Mouse (Mus musculus) limb, embryonic 13.5 days (tissue): Measurements from ENCODE around the gene Slc38a1. TPM values are rescaled to one million over a fixed set of nuclear protein-coding genes. Genes with fewer than 3 reads are reported as not detected.

ENCODE experiments used
- ATAC-seq: fragments of 200-750 bp; cut with Nextera tagmentation; 2 replicates; pipeline ENCODE4 v1.8.0; 2017; ENCODE audit warnings: low read depth, moderate number of reproducible peaks, moderate TSS enrichment; ENCODE audit not compliant: low FRiP score
- H3K27ac ChIP-seq: fragments of 300-500 bp; sonication (generic); 2 replicates; pipeline ENCODE4 v1.5.1; 2015; ENCODE audit warnings: inconsistent platforms, mild to moderate bottlenecking, moderate library complexity
- H3K27me3 ChIP-seq: fragments of 300-500 bp; sonication (generic); 2 replicates; pipeline ENCODE4 v1.6.1; 2015; ENCODE audit warnings: mild to moderate bottlenecking, inconsistent platforms
- H3K36me3 ChIP-seq: fragments of 300-500 bp; sonication (generic); 2 replicates; pipeline ENCODE4 v1.6.1; 2015; ENCODE audit warnings: inconsistent platforms, mild to moderate bottlenecking, moderate library complexity
- H3K4me1 ChIP-seq: fragments of 300-500 bp; sonication (generic); 2 replicates; pipeline ENCODE4 v1.6.1; 2015; ENCODE audit warnings: inconsistent platforms
- H3K4me2 ChIP-seq: fragments of 300-500 bp; sonication (generic); replicated peaks from 2 replicates; pipeline ENCODE4 v1.6.1; 2015; ENCODE audit warnings: inconsistent platforms, mild to moderate bottlenecking, moderate library complexity
- H3K4me3 ChIP-seq: fragments of 300-500 bp; sonication (generic); 2 replicates; pipeline ENCODE4 v1.5.1; 2015; ENCODE audit warnings: moderate library complexity, mild to moderate bottlenecking, inconsistent platforms
- H3K9ac ChIP-seq: fragments of 300-500 bp; sonication (generic); 2 replicates; pipeline ENCODE4 v1.6.1; 2015; ENCODE audit warnings: mild to moderate bottlenecking, inconsistent platforms
- H3K9me3 ChIP-seq: fragments of 300-500 bp; sonication (generic); 2 replicates; pipeline ENCODE4 v1.6.1; 2016; ENCODE audit warnings: inconsistent platforms
- WGBS: fragments of 180-500 bp; shearing (Covaris S2); methylation state at CpG from one replicate; pipeline ENCODE4 v1.1.7; 2015; 5-methylcytosine and 5-hydroxymethylcytosine counted together
- polyA plus RNA-seq: library from polyadenylated mRNA; unstranded; fragments of >200 nt; fragmentation: Nextera tagmentation; extraction: Ambion mirVana; gene quantifications from 2 replicates; pipeline ENCODE4 v1.2.1, GENCODE M21; 2015

Gene Slc38a1
- polyA plus RNA-seq, 1 experiment from 2014 or later, result 94.5 TPM

GRCm38 (mm10) chr15:96543181-96543828 is 99.4 kb downstream of the Slc38a1 start:
- Histone ChIP-seq H3K27ac (no peak overlapping the region), H3K4me1 (peaks cover 13% of the 10 kb centered on the region), H3K4me2 (peak overlapping the region; percentile 66), H3K27me3 (no peaks in the 10 kb centered on the region), H3K9ac (no peak overlapping the region), H3K9me3 (no peaks in the 10 kb centered on the region), H3K4me3 (peak overlapping the region; percentile 47), H3K36me3 (no peaks in the 10 kb centered on the region)
- no peak for ATAC-seq
- WGBS, result 4% methylated on average over 24 of the region's 24 CpGs

GRCm38 (mm10) chr15:96542135-96542534 is 100.6 kb downstream of the Slc38a1 start:
- no peak for ATAC-seq
- Histone ChIP-seq H3K4me2 (no peak overlapping the region), H3K9me3 (no peaks in the 10 kb centered on the region), H3K27ac (no peak overlapping the region), H3K4me3 (no peak overlapping the region), H3K4me1 (peaks cover 1% of the 10 kb centered on the region; the same call in 1 of the 2 replicates), H3K27me3 (no peaks in the 10 kb centered on the region), H3K9ac (no peak overlapping the region), H3K36me3 (no peaks in the 10 kb centered on the region)
- 85% methylated on average over 8 of the region's 8 CpGs for WGBS

GRCm38 (mm10) chr15:96537272-96537671 is 105.4 kb downstream of the Slc38a1 start:
- no peaks in the 10 kb centered on the region for H3K4me1 ChIP-seq
- H3K27ac ChIP-seq, result no peak overlapping the region
- ATAC-seq, result no peak
- no peaks in the 10 kb centered on the region for H3K27me3 ChIP-seq
- no peak overlapping the region for H3K4me3 ChIP-seq
- no peaks in the 10 kb centered on the region for H3K9me3 ChIP-seq
- no peaks in the 10 kb centered on the region for H3K36me3 ChIP-seq
- WGBS, result 93% methylated on average over 11 of the region's 11 CpGs
- no peak overlapping the region for H3K9ac ChIP-seq
- H3K4me2 ChIP-seq, result no peak overlapping the region

GRCm38 (mm10) chr15:96536412-96536811 is 106.3 kb downstream of the Slc38a1 start:
- Histone ChIP-seq H3K36me3 (no peaks in the 10 kb centered on the region), H3K4me2 (no peak overlapping the region), H3K4me1 (no peaks in the 10 kb centered on the region), H3K27ac (no peak overlapping the region), H3K9ac (no peak overlapping the region), H3K4me3 (no peak overlapping the region), H3K27me3 (no peaks in the 10 kb centered on the region), H3K9me3 (no peaks in the 10 kb centered on the region)
- ATAC-seq, result no peak
- 91% methylated on average over 7 of the region's 7 CpGs for WGBS

- Histone ChIP-seq H3K4me2 (no peak overlapping the region), H3K36me3 (no peaks in the 10 kb centered on the region), H3K27ac (no peak overlapping the region), H3K9me3 (no peaks in the 10 kb centered on the region), H3K9ac (no peak overlapping the region), H3K27me3 (no peaks in the 10 kb centered on the region), H3K4me3 (no peak overlapping the region), H3K4me1 (0 out of 2 replicates have a peak, but pooled peaks cover 4% of the 10 kb centered on the region)
- no peak for ATAC-seq
- 29% methylated on average over 6 of the region's 6 CpGs for WGBS
Observed at GRCm38 (mm10) chr15:96527686-96528085, 115.0 kb downstream of the Slc38a1 start.

- H3K9me3 ChIP-seq, result no peaks in the 10 kb centered on the region
- no peaks in the 10 kb centered on the region for H3K36me3 ChIP-seq
- H3K4me3 ChIP-seq, result no peak overlapping the region
- H3K9ac ChIP-seq, result no peak overlapping the region
- 69% methylated on average over 9 of the region's 9 CpGs for WGBS
- ATAC-seq, result no peak
- 0 out of 2 replicates have a peak, but pooled peaks cover 4% of the 10 kb centered on the region for H3K4me1 ChIP-seq
- H3K4me2 ChIP-seq, result no peak overlapping the region
- no peak overlapping the region for H3K27ac ChIP-seq
- H3K27me3 ChIP-seq, result no peaks in the 10 kb centered on the region
Observed at GRCm38 (mm10) chr15:96524239-96524738, 118.4 kb downstream of the Slc38a1 start.

Other genes with a start within 250 kb of the Slc38a1 start
- gene Scaf11, start 182.1 kb downstream of the Slc38a1 start, polyA plus RNA-seq, result 112 and 116 TPM in 2 replicates
- gene Slc38a2, start 56.8 kb upstream of the Slc38a1 start, polyA plus RNA-seq, result 157 and 165 TPM in 2 replicates